Mouse (Mus musculus) lung, adult 2 months (tissue): ENCODE data around the gene Rpia.

Source experiments
- CTCF ChIP-seq: fragments of 200-500 bp; IDR thresholded peaks from 2 replicates; pipeline ENCODE4 v1.5.1; 2011; ENCODE audit warnings: mild to moderate bottlenecking, low read length, control low read depth; ENCODE audit not compliant: insufficient read depth
- POLR2A ChIP-seq: fragments of 200-500 bp; IDR thresholded peaks from 2 replicates; pipeline ENCODE4 v1.6.1; 2011; ENCODE audit warnings: low read depth, mild to moderate bottlenecking, control low read depth, low read length, borderline replicate concordance; ENCODE audit errors: extremely low read depth

DNA sequence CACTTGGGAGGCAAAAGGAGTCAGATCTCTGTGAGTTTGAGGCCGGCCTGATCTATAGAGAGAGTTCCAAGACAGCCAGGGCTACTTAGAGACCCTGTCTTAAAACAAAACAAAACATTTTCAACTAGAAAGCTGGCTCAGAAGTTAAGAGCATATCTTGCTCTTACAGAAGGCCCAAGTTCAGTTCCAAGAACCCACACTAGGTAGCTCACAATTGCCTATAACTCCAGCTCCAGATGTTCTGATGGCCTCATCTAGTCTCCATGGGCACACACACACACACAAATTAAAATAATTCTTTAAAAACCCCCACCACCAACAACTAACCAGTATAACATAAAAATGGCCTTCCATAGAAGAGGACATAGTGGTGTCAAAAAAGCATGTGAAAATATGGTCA, 18.5 kb upstream of the Rpia start:
- TF ChIP-seq CTCF (no peak), POLR2A (no peak)
